ENCODE assay signal across 14 mouse cellular contexts in the genomic region with DNA sequence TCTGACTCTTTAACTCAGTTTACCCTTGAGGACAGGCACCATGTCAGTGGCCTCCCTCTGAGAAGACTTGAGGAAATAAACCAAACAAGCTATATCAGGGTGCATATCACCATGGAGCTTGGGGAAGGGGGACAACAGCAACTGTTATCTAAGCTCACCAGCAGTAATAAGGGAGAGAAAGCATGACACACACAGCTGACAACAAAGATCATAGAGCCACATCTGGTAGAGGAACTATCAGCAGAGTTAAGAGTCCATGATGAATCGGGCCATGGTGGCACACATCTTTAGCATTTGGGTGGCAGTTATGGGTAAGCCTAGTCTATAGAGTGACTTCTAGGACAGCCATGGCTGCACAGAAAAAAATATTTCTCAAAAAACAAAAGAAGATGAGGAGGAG. TPM values are rescaled to one million over a fixed set of nuclear protein-coding genes. Genes with fewer than 3 reads are reported as not detected.
"Had no signal": no experiment of that assay in that cellular context is flagged by ENCODE, and none has a peak within 500 bp of the region (broad histone marks: within the 10 kb centered on the region; RNA-seq: fewer than 3 reads in every experiment).

No protein-coding gene starts in this region.

RNA-seq across cellular contexts. Expression of a gene that starts 12.9 kb away (rescaled TPM):
- total RNA-seq: neutrophil, adult 5-6 weeks had no signal
- polyA plus RNA-seq: neural tube, embryonic 13.5 days; neural tube, embryonic 14.5 days; neural tube, embryonic 15.5 days; small intestine, adult 2 months; spleen, adult 2 months; stomach, embryonic 14.5 days; stomach, embryonic 15.5 days; stomach, embryonic 16.5 days; stomach, postnatal 0 days; testis, adult 2 months; thymus, adult 2 months; thymus, postnatal 0 days; urinary bladder, adult 2 months had no signal

RNA-seq across cellular contexts. Expression of a gene that starts 21.1 kb away (rescaled TPM):
- total RNA-seq: neutrophil, adult 5-6 weeks had no signal
- polyA plus RNA-seq: neural tube, embryonic 13.5 days; neural tube, embryonic 14.5 days; neural tube, embryonic 15.5 days; small intestine, adult 2 months; spleen, adult 2 months; stomach, embryonic 14.5 days; stomach, embryonic 15.5 days; stomach, embryonic 16.5 days; stomach, postnatal 0 days; testis, adult 2 months; thymus, adult 2 months; thymus, postnatal 0 days; urinary bladder, adult 2 months had no signal

RNA-seq across cellular contexts. Expression of a gene that starts 28.1 kb away (rescaled TPM):
- total RNA-seq: neutrophil, adult 5-6 weeks had no signal
- polyA plus RNA-seq: neural tube, embryonic 13.5 days; neural tube, embryonic 14.5 days; neural tube, embryonic 15.5 days; small intestine, adult 2 months; spleen, adult 2 months; stomach, embryonic 14.5 days; stomach, embryonic 15.5 days; stomach, embryonic 16.5 days; stomach, postnatal 0 days; testis, adult 2 months; thymus, adult 2 months; thymus, postnatal 0 days; urinary bladder, adult 2 months had no signal

RNA-seq across cellular contexts. Expression of a gene that starts 43.8 kb away (rescaled TPM):
- total RNA-seq: neutrophil, adult 5-6 weeks had no signal
- polyA plus RNA-seq: neural tube, embryonic 13.5 days; neural tube, embryonic 14.5 days; neural tube, embryonic 15.5 days; small intestine, adult 2 months; spleen, adult 2 months; stomach, embryonic 14.5 days; stomach, embryonic 15.5 days; stomach, embryonic 16.5 days; stomach, postnatal 0 days; testis, adult 2 months; thymus, adult 2 months; thymus, postnatal 0 days; urinary bladder, adult 2 months had no signal
